ENCODE assay signal across 19 mouse cellular contexts in genomic region chr2:170503343-170503742, GRCm38 (mm10). TPM values are rescaled to one million over a fixed set of nuclear protein-coding genes. Genes with fewer than 3 reads are reported as not detected.
DNase-seq lines count a peak whose midpoint lies in the region; ATAC-seq and TF ChIP-seq lines count a peak whose summit lies in the region.
"Had no signal": no experiment of that assay in that cellular context is flagged by ENCODE, and none has a peak within 500 bp of the region (broad histone marks: within the 10 kb centered on the region; RNA-seq: fewer than 3 reads in every experiment).

No protein-coding gene starts in this region.

- H3K9me3 ChIP-seq in CH12.LX (replicated peaks; ENCODE audit: low read length) = no peaks in the 10 kb centered on the region
- no peaks in the 10 kb centered on the region for H3K9me3 ChIP-seq in neural tube, embryonic 15.5 days (replicated peaks)
- H3K9me3 ChIP-seq: embryonic facial prominence, embryonic 12.5 days; heart, embryonic 12.5 days; lung, embryonic 15.5 days; midbrain, embryonic 10.5 days had no signal

- 72% methylated on average over 8 of the region's 8 CpGs for WGBS in neural tube, embryonic 15.5 days

- no peaks in the 10 kb centered on the region for H3K79me2 ChIP-seq in CH12.LX (replicated peaks; ENCODE audit: control insufficient read depth, extremely low read depth, insufficient read depth, poor library complexity, severe bottlenecking)

- H3K36me3 ChIP-seq in CH12.LX (replicated peaks in 1 of 2; ENCODE audit: control insufficient read depth in 1 of 2, insufficient read depth in 1 of 2, low read length in 1 of 2) = no peaks in the 10 kb centered on the region
- no peaks in the 10 kb centered on the region for H3K36me3 ChIP-seq in neural tube, embryonic 15.5 days
- H3K36me3 ChIP-seq: embryonic facial prominence, embryonic 12.5 days; heart, embryonic 12.5 days; lung, embryonic 15.5 days; midbrain, embryonic 10.5 days had no signal

- H3K27ac ChIP-seq in CH12.LX (ENCODE audit: insufficient read depth, low read depth) = no peak overlapping the region
- H3K27ac ChIP-seq in neural tube, embryonic 15.5 days (replicated peaks) = no peak overlapping the region
- H3K27ac ChIP-seq: embryonic facial prominence, embryonic 12.5 days; lung, embryonic 15.5 days; midbrain, embryonic 10.5 days had no signal

- no peak overlapping the region for H3K9ac ChIP-seq in CH12.LX (ENCODE audit: insufficient read depth, low read depth)
- no peak overlapping the region for H3K9ac ChIP-seq in neural tube, embryonic 15.5 days (replicated peaks)
- H3K9ac ChIP-seq: embryonic facial prominence, embryonic 12.5 days; heart, embryonic 12.5 days; lung, embryonic 15.5 days had no signal

- ATAC-seq in megakaryocyte progenitor cell, adult 5-6 weeks (replicated peaks; ENCODE audit: poor library complexity) = peak; percentile 28
- ATAC-seq in neural tube, embryonic 15.5 days (ENCODE audit: low FRiP score) = no peak

- dilution Hi-C loops in CH12.LX (cut with MboI; ENCODE audit: extremely low pct_ligation_motif_present, extremely low pct_unique_long_range_greater_than_20kb, low sequenced_read_pairs) = no loop called here

- no peak for TF ChIP-seq EP300 in CH12.LX (IDR thresholded peaks at IDR 0.05; ENCODE audit: low read length)

- H3K4me3 ChIP-seq in CH12.LX (replicated peaks in 1 of 3; ENCODE audit: low read depth in 2 of 3, low read length in 2 of 3, poor library complexity in 1 of 3) = no peak overlapping the region
- H3K4me3 ChIP-seq in neural tube, embryonic 15.5 days (replicated peaks) = no peak overlapping the region
- H3K4me3 ChIP-seq: embryonic facial prominence, embryonic 12.5 days; heart, embryonic 12.5 days; lung, embryonic 15.5 days; midbrain, embryonic 10.5 days had no signal

- peaks cover 5% of the 10 kb centered on the region in 2 experiments for H3K4me1 ChIP-seq in CH12.LX (ENCODE audit: control insufficient read depth in 1 of 2, insufficient read depth in 2 of 2)
- peaks cover 6% of the 10 kb centered on the region for H3K4me1 ChIP-seq in neural tube, embryonic 15.5 days

- peaks cover 37% of the 10 kb centered on the region for H3K27me3 ChIP-seq in CH12.LX (replicated peaks)
- H3K27me3 ChIP-seq in neural tube, embryonic 15.5 days (replicated peaks) = peaks cover 26% of the 10 kb centered on the region

- 0 out of 2 replicates have a peak overlapping the region, but pooled peaks have one; percentile 15 for H3K4me2 ChIP-seq in CH12.LX (ENCODE audit: insufficient read depth, low read depth, poor library complexity, severe bottlenecking)
- no peak overlapping the region for H3K4me2 ChIP-seq in neural tube, embryonic 15.5 days
- H3K4me2 ChIP-seq: embryonic facial prominence, embryonic 12.5 days; heart, embryonic 12.5 days; lung, embryonic 15.5 days had no signal

- TF ChIP-seq CTCF in CH12.LX (conservative IDR thresholded peaks at IDR 0.05 in 1 of 2, IDR thresholded peaks at IDR 0.05 in 1 of 2; ENCODE audit: low read depth in 2 of 2, low read length in 2 of 2) = no peak

- no peak for TF ChIP-seq RAD21 in CH12.LX (IDR thresholded peaks at IDR 0.05; ENCODE audit: low read depth, low read length)

- TF ChIP-seq POLR2A in CH12.LX (IDR thresholded peaks at IDR 0.05; ENCODE audit: low read depth, low read length) = no peak

- peak; percentile 32 for DNase-seq in heart, postnatal 4 days
- no peak for DNase-seq in heart, adult 18-20 months
- no peak for DNase-seq in CH12.LX (ENCODE audit: extremely low read depth)
- DNase-seq in adrenal gland, postnatal 25 days = peak; percentile 20
- DNase-seq in gastrocnemius, adult 8-10 months (ENCODE audit: low spot score in 2 of 2) = no peak
- DNase-seq: cerebellum, adult 11 months; gastrocnemius, postnatal 14 days; thymus, postnatal 36 days had no signal

- in situ Hi-C loops in CH12.LX (cut with MboI; ENCODE audit: low pct_ligation_motif_present, low pct_unique_long_range_greater_than_20kb, low sequenced_read_pairs) = loop anchor here (10.0 to 25.0 kb wide), 4 partner anchors 149 to 1541 kb away; partner anchors contain the start of gene Zfp64

TF ChIP-seq in CH12.LX, 34 proteins besides CTCF, POLR2A, EP300 and RAD21:
- TF ChIP-seq GABPA (IDR thresholded peaks at IDR 0.05; ENCODE audit: insufficient replicate concordance, low read depth, low read length) (no peak), BHLHE40 (IDR thresholded peaks at IDR 0.05; ENCODE audit: low read depth, low read length) (no peak), SIN3A (IDR thresholded peaks at IDR 0.05; ENCODE audit: low read length) (no peak), MEF2A (IDR thresholded peaks at IDR 0.05; ENCODE audit: borderline replicate concordance, low read depth, low read length) (no peak), IRF4 (IDR thresholded peaks at IDR 0.05; ENCODE audit: low read depth, low read length) (no peak), RCOR1 (conservative IDR thresholded peaks at IDR 0.05; ENCODE audit: low read depth, low read length) (no peak), MAX (IDR thresholded peaks at IDR 0.05; ENCODE audit: low read length) (no peak), E2F4 (IDR thresholded peaks at IDR 0.05; ENCODE audit: insufficient replicate concordance, low read depth, low read length) (no peak), MAFK (IDR thresholded peaks at IDR 0.05; ENCODE audit: insufficient replicate concordance, low read length) (no peak), SMC3 (IDR thresholded peaks at IDR 0.05; ENCODE audit: low read depth, low read length) (no peak), NELFE (IDR thresholded peaks at IDR 0.05; ENCODE audit: low read depth, low read length) (no peak), USF1 (IDR thresholded peaks at IDR 0.05; ENCODE audit: low read depth, low read length) (no peak), UBTF (IDR thresholded peaks at IDR 0.05; ENCODE audit: low read depth, low read length) (no peak), ZKSCAN1 (IDR thresholded peaks at IDR 0.05; ENCODE audit: borderline replicate concordance, low read depth, low read length) (no peak), PAX5 (IDR thresholded peaks at IDR 0.05; ENCODE audit: low read length) (no peak), TBP (conservative IDR thresholded peaks at IDR 0.05; ENCODE audit: low read depth, low read length) (no peak)

RNA-seq across cellular contexts. Expression of gene Cyp24a1, which starts 6.4 kb away (rescaled TPM):
- total RNA-seq in heart, postnatal 4 days (2021) = not detected
- total RNA-seq in heart, adult 18-20 months (2021) = not detected
- total RNA-seq in CH12.LX (2012; rRNA removed) (not detected in 2 replicates), CH12.LX (2014; rRNA removed) (not detected in 2 replicates)
- polyA plus RNA-seq in CH12.LX (2012; ENCODE audit: insufficient read length, low read depth) = not detected in 2 replicates
- total RNA-seq in adrenal gland, postnatal 25 days (2021) = not detected in 2 replicates
- total RNA-seq in megakaryocyte progenitor cell, adult 5-6 weeks (2015) = not detected in 2 replicates
- not detected in 2 replicates for total RNA-seq in megakaryocyte progenitor cell, adult 5-6 weeks (2017)
- polyA plus RNA-seq in neural tube, embryonic 15.5 days (2015; fragmentation: Nextera tagmentation; extraction: Ambion mirVana) = 0.12 TPM in 1 of 2 replicates, not detected in the other
- total RNA-seq in gastrocnemius, adult 8-10 months (2022) = not detected
- total RNA-seq: gastrocnemius, postnatal 14 days; left cerebral cortex, postnatal 36 days; liver, adult 2 months had no signal
- polyA plus RNA-seq: embryonic facial prominence, embryonic 12.5 days; heart, embryonic 12.5 days; intestine, embryonic 14.5 days; liver, adult 2 months; lung, embryonic 15.5 days; midbrain, embryonic 10.5 days; spleen, adult 2 months; stomach, embryonic 16.5 days had no signal

RNA-seq across cellular contexts. Expression of gene Pfdn4, which starts 7.1 kb away (rescaled TPM):
- 10 to 100 TPM; 15.4 to 17.2 TPM for total RNA-seq in heart, postnatal 4 days (2021)
- 10 to 100 TPM; 10.8 to 14.8 TPM for total RNA-seq in heart, adult 18-20 months (2021)
- total RNA-seq in CH12.LX (2012; rRNA removed) (56.2 and 68.1 TPM in 2 replicates), CH12.LX (2014; rRNA removed) (222 and 254 TPM in 2 replicates)
- 68.8 and 77.8 TPM in 2 replicates for polyA plus RNA-seq in CH12.LX (2012; ENCODE audit: insufficient read length, low read depth)
- total RNA-seq in adrenal gland, postnatal 25 days (2021) = 23.3 and 23.9 TPM in 2 replicates
- 56.2 and 65.0 TPM in 2 replicates for total RNA-seq in megakaryocyte progenitor cell, adult 5-6 weeks (2015)
- 78.6 and 104 TPM in 2 replicates for total RNA-seq in megakaryocyte progenitor cell, adult 5-6 weeks (2017)
- polyA plus RNA-seq in neural tube, embryonic 15.5 days (2015; fragmentation: Nextera tagmentation; extraction: Ambion mirVana) = 125 and 142 TPM in 2 replicates
- 10 to 100 TPM in 3 of 4 experiments, 1 to 10 TPM in 1; 8.3 to 15.2 (median 10.4) TPM for total RNA-seq in gastrocnemius, adult 8-10 months (2022)

Comparison
In these comparisons a context has a peak if more than half of its experiments do, and no peak if none do; other contexts are left out.
1. DNase-seq: peak in heart, postnatal 4 days (single experiment) and adrenal gland, postnatal 25 days (single experiment); none in heart, adult 18-20 months (0 of 2), CH12.LX (single experiment) and gastrocnemius, adult 8-10 months (0 of 2).